Mouse (Mus musculus) G1E (cell line): ENCODE measurements at regions not wholly inside any gene's neighbourhood (a gene's known extent, or its start where the extent isn't known, plus 50 kb on each side); places are given as distances from the start of the nearest gene placed in this dataset.

Experiments
- CTCF ChIP-seq: IDR thresholded peaks from 2 replicates; pipeline ENCODE4 v1.5.1; 2012; ENCODE audit warnings: low read depth, low read length, inconsistent platforms, mixed read lengths
- GATA1 ChIP-seq: IDR thresholded peaks from 2 replicates; pipeline ENCODE4 v1.6.1; 2012; ENCODE audit warnings: borderline replicate concordance, low read length, inconsistent platforms, mixed read lengths
- GATA2 ChIP-seq: IDR thresholded peaks from 2 replicates; pipeline ENCODE4 v1.6.1; 2012; ENCODE audit warnings: low read depth, low read length, inconsistent platforms, borderline replicate concordance
- TAL1 ChIP-seq: conservative IDR thresholded peaks from 2 replicates; pipeline ENCODE4 v1.6.1; 2012; ENCODE audit warnings: low read depth, low read length, inconsistent platforms, mixed read lengths

DNA sequence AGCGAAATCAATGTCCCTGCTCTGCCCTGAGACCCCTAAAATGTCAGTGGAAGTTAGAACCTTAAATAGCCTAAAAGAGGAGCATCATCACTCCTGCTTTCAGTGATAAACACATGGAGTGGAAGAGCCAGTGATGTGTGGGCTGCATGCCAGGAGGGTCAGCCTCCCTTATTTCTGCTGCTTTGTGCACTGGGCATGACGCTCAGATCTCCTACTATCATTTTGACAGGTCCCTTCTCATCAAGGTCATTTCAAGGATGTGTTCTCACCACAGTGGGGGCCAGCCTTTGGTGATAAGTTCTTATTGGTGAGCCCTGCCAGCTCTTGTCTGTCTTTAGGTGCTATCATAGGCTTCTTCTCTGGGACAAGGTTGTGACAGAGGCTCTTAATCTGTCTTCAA is 215.5 kb upstream of the Dynlrb2 start:
- no peak for TF ChIP-seq CTCF
- TF ChIP-seq TAL1, result no peak
- TF ChIP-seq GATA1, result no peak
- no peak for TF ChIP-seq GATA2
